Mouse (Mus musculus): ENCODE measurements at regions not wholly inside any gene's neighbourhood (a gene's known extent, or its start where the extent isn't known, plus 50 kb on each side); places are given as distances from the start of the nearest gene placed in this dataset.

GRCm38 (mm10) chr2:138123331-138123730 lies 133.0 kb upstream of the Btbd3 start:
- no peak for DNase-seq (ENCODE audit: low read depth in 2 of 2, low spot score in 2 of 2)

GRCm38 (mm10) chr2:138120868-138121267 lies 135.5 kb upstream of the Btbd3 start:
- no peak for DNase-seq (ENCODE audit: low read depth in 2 of 2, low spot score in 2 of 2)

GRCm38 (mm10) chr2:138120131-138120530 lies 136.2 kb upstream of the Btbd3 start:
- no peak for DNase-seq (ENCODE audit: low read depth in 2 of 2, low spot score in 2 of 2)

- DNase-seq (ENCODE audit: low read depth in 2 of 2, low spot score in 2 of 2): no peak
Observed at GRCm38 (mm10) chr2:138099777-138100176, 156.6 kb upstream of the Btbd3 start.

DNA sequence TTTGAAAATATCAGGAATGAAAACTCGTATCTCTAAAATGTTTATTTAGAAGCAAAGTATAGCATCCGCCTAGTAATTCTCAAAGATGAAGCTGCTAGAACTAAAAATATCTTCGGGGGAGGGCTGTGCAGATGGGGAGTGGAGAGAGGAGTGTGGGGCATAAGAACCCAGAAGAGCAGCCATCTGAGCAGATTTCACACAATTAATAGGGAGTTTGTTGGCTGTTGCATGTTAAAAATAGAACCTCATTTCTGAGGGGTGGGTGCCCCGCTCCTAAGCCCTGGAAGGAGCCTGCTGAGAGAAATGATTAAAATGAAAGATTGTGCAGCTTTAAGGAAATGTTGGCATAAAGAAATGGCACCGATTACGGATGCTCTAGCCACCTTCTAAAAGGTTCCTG lies 171.0 kb upstream of the Btbd3 start:
- no peak for DNase-seq (ENCODE audit: low read depth in 2 of 2, low spot score in 2 of 2)

DNA sequence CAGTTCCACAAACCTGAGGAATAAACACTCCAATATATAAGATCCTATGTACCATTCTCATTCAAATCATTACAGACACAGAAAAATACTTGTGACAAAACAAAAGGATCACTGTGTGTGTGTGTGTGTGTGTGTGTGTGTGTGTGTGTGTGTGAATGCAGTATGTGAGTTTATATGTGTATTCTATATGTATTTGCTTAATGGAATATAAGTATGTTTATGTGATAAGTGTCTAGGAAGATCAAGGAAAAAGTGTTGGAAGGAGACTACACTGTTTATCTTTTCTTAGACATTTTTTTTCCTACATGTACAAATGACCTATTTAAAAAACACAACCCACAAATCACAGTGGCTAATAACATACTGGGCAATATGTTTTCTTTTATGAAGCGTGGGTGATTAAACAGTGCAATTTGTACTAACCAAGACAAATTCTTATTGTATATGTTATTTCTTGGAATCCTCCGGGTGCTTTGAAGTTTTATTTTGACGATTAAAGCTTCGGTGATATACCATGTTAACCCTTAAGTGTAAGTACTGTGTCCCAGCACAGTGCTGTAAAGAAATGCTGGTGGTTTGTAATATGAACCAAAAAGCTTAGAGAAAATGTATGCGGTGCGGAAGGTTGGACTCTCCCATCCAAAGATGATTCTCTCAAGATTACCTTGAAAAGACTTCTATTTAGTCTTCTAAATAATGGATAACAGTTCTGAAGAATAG lies 171.6 kb upstream of the Btbd3 start:
- DNase-seq (ENCODE audit: low read depth in 2 of 2, low spot score in 2 of 2): no peak

DNA sequence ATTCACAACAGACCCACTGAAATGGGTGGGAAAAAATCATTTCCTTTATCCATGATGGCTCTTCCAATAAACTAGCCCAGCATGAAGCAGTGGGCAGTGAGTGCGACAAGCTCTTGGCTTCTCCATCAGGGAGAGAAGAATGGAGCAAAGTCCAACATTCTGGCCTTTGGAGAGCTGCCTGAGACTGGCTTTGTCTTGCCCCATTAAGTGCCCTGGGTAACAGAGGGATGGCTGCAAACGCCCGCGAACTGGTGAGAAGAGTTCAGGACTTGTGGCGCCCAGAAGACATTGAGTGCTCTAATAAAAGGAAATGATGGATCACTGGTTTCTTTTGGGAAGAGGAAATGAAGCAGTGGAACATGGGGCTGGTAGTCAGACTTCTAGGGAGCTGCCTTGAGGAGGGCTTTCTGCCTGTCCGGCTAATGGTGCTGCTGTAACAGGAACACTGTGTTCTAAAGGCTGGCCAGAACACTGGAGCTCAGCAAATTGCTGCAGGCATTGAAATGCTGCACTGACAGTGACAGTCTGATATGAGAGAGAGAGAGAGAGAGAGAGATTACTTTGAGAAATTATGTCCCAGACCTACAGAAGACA lies 182.2 kb upstream of the Btbd3 start:
- no peak for DNase-seq (ENCODE audit: low read depth in 2 of 2, low spot score in 2 of 2)

DNA sequence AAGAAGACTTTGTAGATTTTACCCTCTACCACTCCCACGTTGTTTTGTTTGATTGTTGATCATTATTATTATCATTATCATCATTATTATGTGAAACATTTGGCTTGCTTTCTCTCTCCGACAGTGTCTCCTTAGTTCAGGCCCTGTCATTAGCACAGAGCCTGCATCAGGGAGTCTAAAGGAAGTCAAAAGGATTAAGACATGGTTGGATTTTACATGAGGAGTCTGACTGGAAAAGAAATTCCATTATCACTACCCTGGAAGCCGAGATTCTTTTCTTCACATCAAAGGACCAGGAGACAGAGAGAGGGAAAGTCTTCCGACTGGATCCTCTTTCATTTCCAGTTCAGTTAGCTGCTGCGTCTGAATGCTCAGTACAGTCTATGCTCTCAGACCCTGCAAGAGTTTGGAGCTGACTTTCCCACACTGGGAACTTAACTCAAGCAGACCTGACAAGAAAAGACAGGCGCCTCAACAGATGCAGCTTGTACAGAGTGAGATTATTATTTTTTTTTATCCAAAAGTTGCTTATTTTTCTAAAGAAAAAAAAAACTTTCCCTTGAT lies 184.1 kb upstream of the Btbd3 start:
- no peak for DNase-seq (ENCODE audit: low read depth in 2 of 2, low spot score in 2 of 2)

GRCm38 (mm10) chr2:138053081-138053480 lies 203.3 kb upstream of the Btbd3 start:
- no peak for DNase-seq (ENCODE audit: low read depth in 2 of 2, low spot score in 2 of 2)

DNA sequence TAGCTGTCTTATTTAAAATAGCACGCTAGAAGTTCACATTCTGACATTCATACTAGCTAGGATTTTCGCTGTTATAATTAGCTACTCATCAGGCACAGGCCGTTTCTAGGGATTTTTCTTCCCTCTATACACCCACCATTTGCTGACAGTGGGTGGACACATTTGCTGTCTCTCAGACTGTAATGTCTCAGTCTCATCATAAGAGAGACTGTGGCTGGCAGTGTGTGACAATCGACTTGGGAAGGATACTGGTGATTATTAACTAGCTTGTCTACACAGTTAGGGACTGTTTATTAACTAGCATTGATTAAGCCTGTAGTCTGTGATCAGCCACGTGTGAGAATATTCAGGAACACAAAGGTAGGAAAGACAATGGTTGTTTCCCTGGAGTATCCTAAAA lies 208.0 kb upstream of the Btbd3 start:
- DNase-seq (ENCODE audit: low read depth in 2 of 2, low spot score in 2 of 2): no peak

- no peak for DNase-seq (ENCODE audit: low read depth in 2 of 2, low spot score in 2 of 2)
Observed at GRCm38 (mm10) chr2:138047781-138048201, 208.6 kb upstream of the Btbd3 start.

GRCm38 (mm10) chr2:138047361-138047760 lies 209.0 kb upstream of the Btbd3 start:
- no peak for DNase-seq (ENCODE audit: low read depth in 2 of 2, low spot score in 2 of 2)

DNA sequence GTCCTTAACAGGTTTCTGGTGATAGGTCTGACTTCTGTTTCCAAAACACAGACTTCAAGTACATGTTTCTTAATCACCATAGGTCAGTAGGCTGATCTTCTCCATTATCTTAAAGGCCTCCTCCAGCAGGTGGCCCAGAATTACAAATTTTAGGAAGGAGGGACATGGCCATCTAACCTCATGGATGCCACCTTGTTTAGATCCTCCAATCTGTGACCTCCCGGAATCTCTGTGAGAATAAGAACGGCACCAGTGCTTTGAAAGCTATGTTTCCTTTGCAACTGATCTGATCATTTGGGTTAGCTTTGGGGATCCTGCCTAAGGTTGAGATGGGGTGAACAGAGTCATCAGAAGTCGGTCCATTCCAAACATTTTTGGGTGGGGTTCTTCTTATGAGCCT lies 209.4 kb upstream of the Btbd3 start:
- DNase-seq (ENCODE audit: low read depth in 2 of 2, low spot score in 2 of 2): no peak

DNA sequence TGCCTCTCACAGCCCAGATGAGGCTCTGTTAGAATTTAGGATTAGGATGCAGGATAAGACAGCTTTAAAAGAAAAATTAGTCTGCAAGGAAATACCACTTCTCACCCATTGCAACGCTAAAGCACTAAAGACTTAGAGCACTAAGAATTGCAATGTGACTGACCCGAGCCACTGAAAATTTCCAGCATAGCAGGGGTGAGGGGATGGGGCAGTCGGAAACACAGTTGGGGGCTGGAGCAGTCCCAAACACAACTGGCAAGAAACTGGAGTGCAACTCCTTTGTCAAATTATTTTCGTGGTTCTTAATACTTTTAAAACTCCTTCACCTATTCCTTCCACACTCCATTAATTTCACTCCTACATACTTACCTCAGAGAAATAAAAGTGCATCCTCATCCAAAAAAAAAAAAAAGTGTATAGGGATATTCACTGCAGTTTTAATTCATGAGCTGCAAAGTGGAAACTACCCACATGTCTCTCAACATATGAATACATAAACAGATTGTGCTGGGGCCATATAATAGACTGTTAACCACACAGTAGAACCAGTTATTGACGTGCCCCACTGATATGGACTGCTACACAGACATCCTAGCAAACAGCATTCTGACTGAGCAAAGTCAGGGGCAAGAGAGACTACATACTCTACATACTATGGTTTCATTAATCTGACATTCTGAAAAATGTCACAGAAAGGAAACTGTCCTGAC lies 210.3 kb upstream of the Btbd3 start:
- no peak for DNase-seq (ENCODE audit: low read depth in 2 of 2, low spot score in 2 of 2)

DNA sequence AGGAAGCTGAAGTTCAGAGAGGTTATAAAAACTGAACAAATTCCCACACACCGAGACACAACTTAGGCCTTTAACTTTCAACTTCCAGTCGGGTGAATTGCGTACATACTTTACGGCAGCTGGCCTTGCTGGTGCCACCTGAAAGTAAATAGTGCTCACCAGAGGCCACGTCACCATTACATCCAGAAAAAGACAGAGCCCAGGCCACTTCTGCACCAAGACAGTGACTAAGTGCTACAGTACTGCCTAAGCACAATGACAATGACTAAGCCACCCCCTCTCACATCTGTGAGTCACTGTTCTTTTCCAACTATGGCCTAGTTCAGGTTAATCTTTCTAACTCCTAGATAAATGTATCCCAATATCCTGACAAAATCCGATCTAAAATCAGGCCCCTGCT lies 215.7 kb upstream of the Btbd3 start:
- no peak for DNase-seq (ENCODE audit: low read depth in 2 of 2, low spot score in 2 of 2)

GRCm38 (mm10) chr2:138040302-138040701 lies 216.1 kb upstream of the Btbd3 start:
- no peak for DNase-seq (ENCODE audit: low read depth in 2 of 2, low spot score in 2 of 2)

DNA sequence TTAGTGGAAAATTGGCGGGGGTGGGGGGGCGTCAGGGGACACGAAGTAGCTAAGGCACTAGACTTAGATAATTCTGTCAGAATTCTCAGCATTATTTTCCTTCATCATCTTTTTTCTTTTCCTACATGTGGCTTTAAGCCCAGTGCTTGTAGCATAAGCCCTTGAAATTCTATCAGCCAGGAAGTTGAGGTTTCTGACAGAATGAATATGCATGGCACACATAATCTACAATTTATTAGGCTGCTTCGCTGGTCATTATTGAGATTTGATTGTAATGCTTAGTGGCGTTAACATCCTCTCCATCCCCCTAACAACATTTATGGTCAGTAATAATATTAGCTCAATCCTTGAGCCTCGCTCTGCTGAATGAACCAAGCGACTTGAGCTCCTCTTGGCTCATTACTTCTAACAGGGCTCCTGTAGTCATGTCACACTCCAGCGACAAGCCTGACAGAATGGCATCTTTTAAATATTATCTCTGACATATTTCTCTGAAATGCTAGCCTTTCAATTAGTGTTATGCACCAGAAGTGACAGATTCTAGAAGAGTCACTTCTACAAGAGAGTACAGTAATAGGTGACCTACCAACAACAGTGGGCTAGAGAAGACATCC lies 222.1 kb upstream of the Btbd3 start:
- DNase-seq (ENCODE audit: low read depth in 2 of 2, low spot score in 2 of 2): no peak

GRCm38 (mm10) chr2:138033379-138034122 lies 222.8 kb upstream of the Btbd3 start:
- peak in 1 of 2 experiments; percentile 3 for DNase-seq (ENCODE audit: low read depth in 2 of 2, low spot score in 2 of 2)

- no peak for DNase-seq (ENCODE audit: low read depth in 2 of 2, low spot score in 2 of 2)
Observed at GRCm38 (mm10) chr2:138027411-138027810, 229.0 kb upstream of the Btbd3 start.

DNA sequence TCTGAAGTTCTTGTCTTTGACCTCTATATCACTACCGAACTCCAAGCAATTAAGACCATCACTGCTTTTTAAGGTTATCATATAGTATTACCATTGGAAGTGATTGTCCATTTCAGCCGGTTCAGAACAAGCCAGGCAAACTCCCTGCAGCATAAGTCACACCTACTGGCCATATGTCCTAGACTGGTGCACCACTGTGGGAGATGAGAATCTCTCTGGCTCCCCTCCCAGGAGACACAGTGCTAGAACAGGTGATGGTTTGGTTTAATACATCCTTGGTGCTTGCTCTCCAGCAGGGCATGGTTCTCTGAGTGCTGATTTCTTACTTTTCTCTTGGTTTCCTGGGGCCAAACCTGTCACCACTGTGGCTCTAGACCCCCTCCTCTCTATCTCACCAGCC lies 232.8 kb upstream of the Btbd3 start:
- no peak for DNase-seq (ENCODE audit: low read depth in 2 of 2, low spot score in 2 of 2)

DNA sequence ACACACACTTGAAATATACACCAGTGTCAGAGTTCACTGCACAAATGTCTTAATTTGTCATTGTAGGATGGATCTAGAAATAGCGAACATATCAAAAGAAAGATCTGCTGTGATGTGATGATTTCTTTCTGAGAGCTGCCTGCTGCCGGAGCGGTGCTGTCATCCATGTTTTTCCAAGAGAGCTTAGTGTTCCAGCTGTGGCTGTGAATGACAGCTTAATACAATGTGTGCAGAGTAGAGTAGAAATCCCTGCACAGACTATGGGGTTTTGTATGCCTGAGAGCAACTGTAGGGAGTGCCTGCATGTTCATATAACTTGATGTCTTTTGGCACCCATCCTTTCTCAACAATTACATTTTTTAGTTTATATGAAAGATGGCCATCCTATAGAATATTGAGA lies 274.6 kb upstream of the Btbd3 start:
- DNase-seq (ENCODE audit: low read depth in 2 of 2, low spot score in 2 of 2): no peak
